Mouse (Mus musculus) ES-Bruce4 (cell line): Measurements from ENCODE around the gene Leng8.

Experiments used
- CTCF ChIP-seq: IDR thresholded peaks from one replicate; pipeline ENCODE4 v1.8.1; 2011; ENCODE audit warnings: low read depth, low read length
- POLR2A ChIP-seq: IDR thresholded peaks from one replicate; pipeline ENCODE4 v1.8.1; 2011; ENCODE audit warnings: low read length; ENCODE audit not compliant: insufficient read depth

GRCm38 (mm10) chr7:4151241-4151640 lies 14.4 kb downstream of the Leng8 start:
- TF ChIP-seq CTCF (no peak), POLR2A (no peak)
